Mouse (Mus musculus): Measurements from ENCODE around the gene Arhgap23.

Gene Arhgap23

GRCm38 (mm10) chr11:97435808-97436491 lies 20.6 kb downstream of the Arhgap23 start:
- no peak for DNase-seq

DNA sequence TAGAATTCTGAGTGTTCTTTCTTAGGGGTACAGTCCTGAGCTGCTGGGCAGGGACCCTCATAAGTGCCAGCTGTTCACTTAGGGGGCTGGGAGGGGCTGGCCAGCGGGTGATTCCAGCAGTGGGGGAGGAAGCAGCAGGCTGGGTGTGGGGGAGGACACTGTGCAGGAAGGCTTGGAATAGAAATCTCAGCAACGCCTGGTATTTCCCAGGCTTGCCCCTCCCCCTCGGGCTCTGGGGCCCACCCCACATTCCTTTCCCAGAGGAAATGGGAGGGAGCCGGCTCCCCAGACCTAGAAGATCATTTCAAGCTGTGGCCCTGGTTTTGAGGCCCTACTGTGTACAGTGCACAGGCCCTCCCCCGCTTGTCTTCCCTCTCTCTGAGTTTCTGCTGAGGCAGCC lies 22.4 kb downstream of the Arhgap23 start:
- DNase-seq, result peak; percentile 60

DNA sequence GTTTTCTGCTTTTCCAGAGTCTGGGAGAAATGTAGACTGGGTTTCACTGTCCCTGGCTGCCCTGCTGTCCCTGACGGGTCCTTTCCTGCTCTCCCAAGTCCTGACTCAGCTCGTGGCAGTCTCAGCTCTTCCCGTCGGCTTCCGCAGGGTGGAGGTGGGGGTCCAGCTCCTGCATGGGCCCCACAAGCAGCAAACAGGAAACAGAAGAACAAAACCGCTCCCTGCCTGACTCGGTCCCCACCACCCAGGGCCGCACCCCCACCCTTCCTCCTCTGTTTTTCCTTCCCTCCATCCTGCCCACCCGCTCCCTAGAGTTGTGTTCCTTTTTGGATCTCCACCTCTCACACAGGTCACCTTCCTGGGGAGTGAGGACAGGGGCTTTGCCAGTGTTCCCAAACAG lies 23.5 kb downstream of the Arhgap23 start:
- no peak for DNase-seq

- DNase-seq, result peak; percentile 57
Measured at GRCm38 (mm10) chr11:97439935-97440334, 24.6 kb downstream of the Arhgap23 start.

- peak; percentile 59 for DNase-seq
Measured at GRCm38 (mm10) chr11:97440441-97440881, 25.1 kb downstream of the Arhgap23 start.

DNA sequence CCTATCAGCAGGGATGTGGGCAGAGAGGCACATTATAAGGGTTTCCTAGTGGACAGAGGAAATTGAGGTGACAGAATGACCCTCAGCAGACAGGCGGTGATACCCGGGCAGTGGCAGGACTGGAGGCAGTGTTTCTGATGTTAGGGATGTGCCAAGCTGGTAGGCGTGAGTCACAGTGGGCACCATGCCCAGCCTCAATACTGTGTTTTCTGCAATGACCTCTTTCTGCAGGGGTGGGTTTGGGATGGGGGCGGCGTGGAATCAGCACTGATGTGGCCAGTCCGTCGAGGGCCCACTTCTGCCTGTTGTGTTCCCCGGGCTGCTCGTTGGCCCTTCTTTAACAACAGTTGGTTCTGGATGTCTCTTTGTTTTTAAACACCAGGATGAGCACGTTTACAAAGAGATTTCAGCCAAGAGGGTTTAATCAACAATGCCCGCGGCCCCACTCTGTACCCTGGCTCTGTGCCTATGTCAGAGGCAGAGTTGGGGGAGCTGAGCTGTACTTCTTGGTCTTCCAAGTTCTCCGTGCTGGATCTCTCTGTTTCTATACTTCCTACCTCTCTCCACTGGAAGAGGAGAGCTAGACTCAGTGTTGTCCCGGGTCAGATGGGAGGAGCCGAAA lies 25.8 kb downstream of the Arhgap23 start:
- DNase-seq, result peak; percentile 82

GRCm38 (mm10) chr11:97441658-97442125 lies 26.4 kb downstream of the Arhgap23 start:
- peak; percentile 91 for DNase-seq

DNA sequence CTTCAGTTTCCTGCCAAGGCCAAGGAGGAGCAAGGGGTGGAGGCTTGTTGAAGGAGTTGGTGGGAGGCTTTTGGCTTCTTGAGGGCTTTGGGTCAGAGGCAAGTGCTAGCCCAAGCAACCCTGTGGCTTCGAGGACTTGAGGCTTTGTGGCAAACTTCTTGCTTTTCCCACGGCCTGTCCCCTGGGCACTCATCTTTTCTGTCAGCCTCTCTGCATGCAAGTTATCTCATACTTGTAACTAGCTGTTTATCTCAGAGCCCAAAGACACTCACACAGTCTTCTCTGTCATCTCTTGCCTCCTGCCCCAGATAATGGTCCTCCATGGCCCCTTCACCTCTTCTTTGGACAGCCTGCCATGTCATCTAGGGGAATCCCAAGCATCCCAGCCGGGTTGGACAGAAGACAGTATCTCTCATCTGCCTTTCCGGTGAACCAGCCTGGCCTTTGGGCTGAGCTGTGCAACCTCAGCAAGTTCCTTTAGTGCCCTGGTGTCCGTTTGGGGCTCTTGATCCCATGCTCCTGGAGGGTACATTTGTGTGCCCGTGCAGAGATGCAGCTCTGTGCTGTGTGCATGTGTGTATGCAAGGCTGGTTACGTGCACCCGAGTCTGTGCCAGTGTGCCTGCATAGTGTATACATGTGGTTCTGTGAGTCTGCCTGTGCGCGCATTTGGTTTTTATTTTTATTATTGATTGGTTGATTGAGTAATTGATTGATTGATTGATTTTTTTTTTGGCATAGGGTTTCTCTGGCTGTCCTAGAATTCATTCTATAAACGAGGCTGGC lies 27.8 kb downstream of the Arhgap23 start:
- DNase-seq, result no peak

GRCm38 (mm10) chr11:97445596-97445995 lies 30.3 kb downstream of the Arhgap23 start:
- no peak for DNase-seq

- DNase-seq, result no peak
Measured at GRCm38 (mm10) chr11:97445999-97446511, 30.7 kb downstream of the Arhgap23 start.

DNA sequence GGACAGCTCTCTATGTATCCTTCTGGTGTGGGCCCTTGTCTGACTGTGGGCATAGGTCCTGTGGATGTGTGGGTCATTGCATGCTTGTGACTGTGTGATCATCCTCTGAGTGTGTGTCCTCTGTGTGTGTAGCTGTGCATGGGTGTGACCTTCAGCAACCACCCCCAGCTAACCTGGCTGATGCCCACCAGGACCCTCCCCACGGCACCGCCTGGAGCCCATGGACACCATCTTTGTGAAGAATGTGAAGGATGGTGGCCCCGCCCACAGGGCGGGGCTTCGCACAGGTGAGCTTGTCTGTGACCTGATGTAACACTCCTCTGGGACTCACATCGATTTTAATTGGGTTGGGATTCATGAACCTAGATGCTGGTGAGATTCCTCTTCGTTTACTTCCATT lies 32.6 kb downstream of the Arhgap23 start:
- no peak for DNase-seq

DNA sequence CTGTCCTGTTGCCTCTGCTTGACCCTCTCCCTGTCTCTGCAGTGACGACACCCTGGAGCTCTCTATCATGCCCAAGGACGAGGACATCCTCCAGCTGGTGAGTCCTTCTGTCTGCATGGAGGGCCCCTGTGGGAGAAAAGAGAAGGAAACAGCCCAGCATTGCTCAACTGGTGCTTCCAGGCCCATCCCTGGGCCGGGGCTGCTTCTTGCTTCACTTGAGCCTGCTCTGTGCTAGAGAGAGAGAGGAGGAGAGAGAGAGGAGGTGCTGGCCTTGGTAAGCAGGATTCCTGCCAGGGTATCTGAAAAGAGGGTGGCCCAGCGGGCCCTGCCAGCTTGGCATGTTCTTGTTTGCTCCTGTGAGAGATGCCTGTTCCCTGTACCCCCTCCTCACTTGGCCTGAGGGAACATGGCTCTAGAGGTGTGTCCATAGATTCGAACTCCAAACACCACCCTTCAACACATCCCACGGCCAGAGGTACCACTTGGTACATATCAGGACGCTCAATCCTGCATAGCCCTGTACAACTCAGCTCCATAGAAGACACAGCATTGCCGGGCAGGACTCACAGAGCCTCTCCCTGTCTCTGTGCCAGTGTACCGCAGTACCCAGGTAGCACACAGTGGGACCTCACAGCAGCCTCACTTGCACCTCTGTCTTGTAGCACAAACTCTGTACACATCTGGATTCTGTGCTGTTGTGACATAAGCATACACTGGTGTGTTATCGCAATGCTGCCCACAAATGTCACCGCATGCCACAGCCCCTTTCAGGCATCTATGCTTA lies 33.5 kb downstream of the Arhgap23 start:
- no peak for DNase-seq

- peak; percentile 89 for DNase-seq
Measured at GRCm38 (mm10) chr11:97449601-97450293, 34.4 kb downstream of the Arhgap23 start.

- no peak for DNase-seq
Measured at GRCm38 (mm10) chr11:97450305-97450922, 35.1 kb downstream of the Arhgap23 start.

DNA sequence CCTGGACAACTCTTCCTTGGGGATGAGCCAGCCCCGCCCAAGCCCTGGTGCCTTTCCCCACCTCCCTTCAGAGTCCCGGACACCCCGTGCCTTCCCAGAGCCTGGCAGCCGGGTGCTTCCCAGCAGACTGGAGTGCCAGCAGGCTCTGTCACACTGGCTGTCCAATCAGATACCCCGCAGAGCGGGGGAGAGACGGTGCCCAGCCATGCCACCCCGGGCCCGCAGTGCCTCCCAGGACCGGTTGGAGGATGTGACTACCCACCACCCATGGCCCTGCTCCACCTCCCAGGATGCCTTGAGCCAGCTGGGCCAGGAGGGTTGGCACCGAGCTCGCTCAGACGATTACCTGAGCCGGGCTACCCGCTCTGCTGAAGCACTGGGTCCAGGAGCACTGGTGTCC lies 36.3 kb downstream of the Arhgap23 start:
- no peak for DNase-seq

GRCm38 (mm10) chr11:97457120-97457519 lies 41.8 kb downstream of the Arhgap23 start:
- DNase-seq, result no peak

GRCm38 (mm10) chr11:97461307-97461820 lies 46.0 kb downstream of the Arhgap23 start:
- DNase-seq, result no peak

- DNase-seq, result no peak
Measured at GRCm38 (mm10) chr11:97462538-97462937, 47.2 kb downstream of the Arhgap23 start.

DNA sequence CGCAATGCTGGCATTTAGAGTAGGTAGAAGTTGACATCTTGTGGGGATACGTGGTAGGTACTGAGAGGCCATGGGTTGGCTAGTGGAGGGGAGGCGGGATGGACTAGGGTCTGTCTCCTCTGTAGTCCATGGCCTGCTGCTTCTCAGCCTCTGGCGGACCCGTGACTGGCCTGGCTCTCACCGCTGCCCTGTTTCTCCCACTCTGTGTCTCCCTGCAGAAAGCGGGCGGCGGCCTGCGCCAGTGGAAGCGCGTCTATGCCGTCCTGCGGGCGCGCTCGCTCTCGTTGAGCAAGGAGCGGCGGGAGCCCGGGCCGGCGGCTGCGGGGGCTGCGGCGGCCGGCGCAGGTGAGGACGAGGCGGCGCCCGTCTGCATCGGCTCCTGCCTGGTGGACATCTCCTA lies 47.8 kb downstream of the Arhgap23 start:
- DNase-seq, result no peak

- DNase-seq, result no peak
Measured at GRCm38 (mm10) chr11:97463991-97464390, 48.7 kb downstream of the Arhgap23 start.

DNA sequence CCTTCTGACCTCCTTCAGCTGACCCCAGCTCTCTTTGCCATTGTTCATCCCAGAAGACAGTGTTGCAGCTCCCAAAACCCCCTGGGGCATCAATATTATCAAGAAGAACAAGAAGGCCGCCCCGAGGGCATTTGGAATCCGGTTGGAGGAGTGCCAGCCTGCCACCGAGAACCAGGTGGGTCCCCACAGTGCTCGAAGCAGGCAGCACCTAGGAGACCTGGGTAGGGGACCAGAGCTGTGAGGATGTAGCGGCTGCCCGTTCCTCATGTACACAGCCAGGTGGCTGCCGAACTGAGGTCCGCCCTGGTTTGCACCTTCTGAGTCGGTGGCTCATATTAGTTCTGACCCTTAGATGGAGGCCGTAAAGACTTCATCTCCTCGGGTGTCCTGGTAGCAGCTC lies 50.6 kb downstream of the Arhgap23 start:
- no peak for DNase-seq

Measured in retina, postnatal 1 day (tissue).